Mouse (Mus musculus) heart, embryonic 15.5 days (tissue): ENCODE measurements around the gene Stil. TPM values are rescaled to one million over a fixed set of nuclear protein-coding genes. Genes with fewer than 3 reads are reported as not detected.

Experiments
- ATAC-seq: fragments of 200-750 bp; cut with Nextera tagmentation; replicated peaks from 2 replicates; pipeline ENCODE4 v1.8.0; 2017; ENCODE audit warnings: low read depth, moderate TSS enrichment; ENCODE audit not compliant: insufficient number of reproducible peaks, insufficient read depth, low FRiP score
- H3K27ac ChIP-seq: fragments of 300-500 bp; sonication (generic); 2 replicates; pipeline ENCODE4 v1.5.1; 2015; ENCODE audit warnings: mild to moderate bottlenecking, inconsistent platforms
- H3K27me3 ChIP-seq: fragments of 300-500 bp; sonication (generic); 2 replicates; pipeline ENCODE4 v1.6.1; 2015; ENCODE audit warnings: inconsistent platforms
- H3K36me3 ChIP-seq: fragments of 300-500 bp; sonication (generic); 2 replicates; pipeline ENCODE4 v1.6.1; 2015; ENCODE audit warnings: mild to moderate bottlenecking, inconsistent platforms
- H3K4me1 ChIP-seq: fragments of 300-500 bp; sonication (generic); replicated peaks from 2 replicates; pipeline ENCODE4 v1.6.1; 2015; ENCODE audit warnings: inconsistent platforms
- H3K4me2 ChIP-seq: fragments of 300-500 bp; sonication (generic); 2 replicates; pipeline ENCODE4 v1.6.1; 2015; ENCODE audit warnings: inconsistent platforms, mild to moderate bottlenecking, moderate library complexity
- H3K4me3 ChIP-seq: fragments of 300-500 bp; sonication (generic); 2 replicates; pipeline ENCODE4 v1.5.1; 2015; ENCODE audit warnings: mild to moderate bottlenecking, inconsistent platforms
- H3K9ac ChIP-seq: fragments of 300-500 bp; sonication (generic); 2 replicates; pipeline ENCODE4 v1.6.1; 2015; ENCODE audit warnings: mild to moderate bottlenecking, inconsistent platforms
- H3K9me3 ChIP-seq: fragments of 300-500 bp; sonication (generic); replicated peaks from 2 replicates; pipeline ENCODE4 v1.6.1; 2016; ENCODE audit warnings: inconsistent platforms
- WGBS: fragments of 180-500 bp; shearing (Covaris S2); methylation state at CpG from one replicate; pipeline ENCODE4 v1.1.7; 2015; ENCODE audit warnings: mixed read lengths; 5-methylcytosine and 5-hydroxymethylcytosine counted together
- polyA plus RNA-seq: library from polyadenylated mRNA; unstranded; fragments of >200 nt; fragmentation: Nextera tagmentation; extraction: Ambion mirVana; gene quantifications from 2 replicates; pipeline ENCODE4 v1.2.1, GENCODE M21; 2015

The Stil gene
- polyA plus RNA-seq, 1 experiment from 2014 or later: 6.5 TPM

DNA sequence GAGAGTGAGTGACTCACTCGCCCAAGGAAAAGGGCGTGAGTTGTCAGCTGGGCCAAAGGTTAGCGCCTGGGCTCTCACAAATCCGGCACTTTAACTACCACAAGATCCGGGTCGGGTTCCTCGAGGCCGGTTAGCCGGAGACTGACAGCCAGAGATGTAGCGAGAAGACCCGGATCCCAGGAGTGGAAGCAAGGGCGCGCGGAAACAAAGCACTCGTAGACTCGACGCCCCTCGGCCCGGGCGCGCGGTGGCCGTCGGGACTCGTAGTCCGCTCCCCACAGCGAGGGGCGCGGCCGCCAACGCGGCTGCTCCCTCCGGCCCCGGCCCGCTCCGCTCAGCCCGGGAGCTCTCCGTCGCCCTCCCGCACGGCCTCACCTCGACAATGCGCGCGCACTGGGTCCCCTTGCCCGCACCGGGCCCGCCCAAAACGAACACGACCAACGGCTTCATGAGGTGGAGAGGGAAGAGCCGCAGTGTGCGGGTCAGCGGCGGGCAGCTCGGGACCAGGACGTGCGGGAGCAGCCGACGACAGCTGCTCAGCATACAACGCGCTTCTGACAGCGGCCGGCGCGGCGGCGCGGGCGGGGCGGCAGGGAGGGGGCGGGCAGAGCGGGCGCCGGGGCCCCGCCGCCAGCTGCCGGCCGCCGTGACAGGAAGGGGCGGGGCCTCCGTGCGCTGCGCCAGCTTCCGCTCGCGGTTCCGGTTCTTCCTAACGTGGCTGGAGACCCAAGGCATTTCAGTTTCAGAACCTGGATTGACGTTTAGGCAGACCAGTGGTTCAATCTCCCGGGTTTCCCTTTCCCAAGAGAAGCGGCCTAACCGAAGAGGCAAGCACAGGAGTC lies 13.1 kb upstream of the Stil start, which contains the start of gene Cmpk1:
TSS of gene Cmpk1 (minus strand) at position 651 of the 842 bp plus-strand sequence.
- Histone ChIP-seq H3K27ac (peak within 1 kb of the TSS; percentile 100), H3K4me3 (peak within 1 kb of the TSS; percentile 91), H3K9me3 (no peaks in the 10 kb centered on the region), H3K36me3 (no peaks in the 10 kb centered on the region), H3K27me3 (no peaks in the 10 kb centered on the region), H3K4me2 (peak within 1 kb of the TSS; percentile 60), H3K9ac (peak within 1 kb of the TSS; percentile 95), H3K4me1 (peaks cover 5% of the 10 kb centered on the region)
- WGBS: under 1% methylated on average over 84 of the region's 93 CpGs
- peak; percentile 95 for ATAC-seq

DNA sequence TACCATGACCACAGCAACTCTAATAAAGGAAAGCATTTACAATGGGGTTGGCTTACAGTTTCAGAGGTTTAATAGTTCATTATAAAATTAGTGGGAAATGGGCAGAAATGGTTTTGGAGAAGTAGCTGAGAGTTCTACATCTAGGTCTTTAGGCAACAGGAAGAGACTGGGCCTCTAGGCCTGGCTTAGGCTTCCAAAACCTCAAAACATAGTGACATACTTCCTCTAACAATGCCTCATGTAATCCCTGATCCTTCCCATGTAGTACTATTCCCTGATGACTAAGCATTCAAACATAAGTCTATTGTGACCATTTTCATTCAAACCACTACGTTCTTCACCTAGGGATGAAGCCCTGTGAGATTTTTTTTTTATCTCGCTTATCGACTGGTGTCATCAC lies 5.7 kb upstream of the Stil start:
- Histone ChIP-seq H3K4me2 (no peak overlapping the region), H3K4me1 (no peaks in the 10 kb centered on the region), H3K4me3 (no peak overlapping the region), H3K36me3 (no peaks in the 10 kb centered on the region), H3K9me3 (no peaks in the 10 kb centered on the region), H3K27ac (no peak overlapping the region), H3K27me3 (no peaks in the 10 kb centered on the region), H3K9ac (no peak overlapping the region)
- ATAC-seq: no peak
- 82% methylated on average over 3 of the region's 3 CpGs for WGBS

DNA sequence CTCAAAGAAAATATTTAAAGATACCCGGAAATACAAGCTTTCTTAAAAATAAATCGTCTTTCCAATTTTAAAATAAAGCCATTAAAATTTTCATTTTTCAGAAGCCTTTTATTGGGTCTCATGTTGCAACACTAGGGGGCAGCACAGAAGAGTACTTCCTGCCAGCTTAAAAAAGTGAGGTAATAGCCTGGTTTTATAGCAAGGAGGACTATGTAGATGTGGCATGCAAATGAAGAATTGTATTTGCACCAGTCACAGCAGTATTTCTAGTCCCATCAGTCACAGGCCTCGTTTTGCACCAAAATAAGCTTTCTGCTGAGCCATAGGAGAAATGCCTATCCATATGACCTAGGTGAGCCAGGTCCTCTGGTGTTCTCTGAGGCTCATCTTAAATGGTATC lies 2.9 kb upstream of the Stil start:
- no peak overlapping the region for H3K27ac ChIP-seq

DNA sequence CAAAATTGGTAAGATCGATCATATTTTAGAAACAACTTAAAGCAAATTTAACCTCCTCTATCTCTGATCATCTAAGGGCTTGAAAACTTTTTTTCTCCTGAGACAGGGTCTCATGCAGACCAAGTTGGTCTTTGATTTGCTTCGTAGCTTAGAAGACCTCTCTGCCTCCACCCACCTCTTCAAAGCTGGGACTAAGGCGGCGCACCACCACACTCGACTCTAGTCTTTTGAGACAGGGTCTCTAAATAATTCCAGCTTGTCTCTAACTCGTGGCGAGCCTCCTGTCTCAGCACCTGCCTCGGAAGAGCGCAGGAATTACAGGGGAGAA lies 550 bp upstream of the Stil start:
- 7% methylated on average over 9 of the region's 9 CpGs for WGBS
- peak overlapping the region; percentile 72 for H3K4me2 ChIP-seq
- H3K4me3 ChIP-seq: peak overlapping the region; percentile 79
- 0 out of 2 replicates have a peak, but pooled peaks have one; percentile 2 for ATAC-seq
- peaks cover 11% of the 10 kb centered on the region for H3K36me3 ChIP-seq
- no peaks in the 10 kb centered on the region for H3K9me3 ChIP-seq
- H3K9ac ChIP-seq: peak overlapping the region; percentile 64
- H3K4me1 ChIP-seq: peaks cover 13% of the 10 kb centered on the region
- peak overlapping the region; percentile 95 for H3K27ac ChIP-seq
- no peaks in the 10 kb centered on the region for H3K27me3 ChIP-seq

More for the DNA sequence above, 2.9 kb upstream of the Stil start:
- 42% methylated on average over 3 of the region's 3 CpGs for WGBS
- H3K36me3 ChIP-seq: no peaks in the 10 kb centered on the region
- ATAC-seq: no peak
- no peak overlapping the region for H3K9ac ChIP-seq
- no peaks in the 10 kb centered on the region for H3K27me3 ChIP-seq
- H3K4me2 ChIP-seq: no peak overlapping the region
- no peaks in the 10 kb centered on the region for H3K9me3 ChIP-seq
- H3K4me1 ChIP-seq: peaks cover 13% of the 10 kb centered on the region
- H3K4me3 ChIP-seq: no peak overlapping the region

DNA sequence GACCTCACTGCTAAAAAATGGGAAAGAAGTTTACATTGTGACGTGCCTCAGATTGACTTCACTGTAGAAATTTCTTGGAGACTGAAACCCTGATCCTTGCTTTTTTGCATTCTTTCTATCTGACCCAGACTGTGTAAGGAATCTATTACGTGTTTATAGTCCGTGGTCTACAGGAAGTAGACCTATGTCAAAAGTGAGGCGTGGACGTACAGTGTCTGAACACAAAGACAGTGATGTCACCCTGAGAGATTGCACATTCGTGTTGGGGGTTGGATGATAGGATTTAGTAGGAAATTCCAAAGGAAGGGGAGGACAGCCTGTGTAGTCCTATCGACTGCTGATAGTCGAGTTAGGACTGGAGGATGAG lies 453 bp downstream of the Stil start:
- H3K9ac ChIP-seq: peak overlapping the region; percentile 72
- ATAC-seq: no peak
- peak overlapping the region; percentile 79 for H3K4me3 ChIP-seq

DNA sequence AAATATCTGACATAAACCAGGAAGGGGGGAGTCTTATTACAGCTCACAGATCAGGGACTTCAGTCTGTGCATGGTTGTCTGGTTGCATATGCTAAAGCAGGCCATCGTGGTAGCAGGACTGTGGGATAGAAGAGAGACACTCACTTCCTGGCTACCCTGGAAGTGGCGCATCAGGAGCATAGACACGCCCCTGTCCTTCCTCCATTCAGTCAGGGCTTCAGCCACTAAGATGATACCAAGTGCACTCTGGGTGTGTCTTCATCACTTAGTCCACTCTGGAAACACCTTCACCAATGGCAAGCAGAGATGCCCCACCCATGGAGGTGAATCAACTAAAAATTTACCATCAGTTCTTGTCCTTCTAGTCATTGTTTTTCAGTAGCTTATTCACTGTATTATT lies 14.3 kb downstream of the Stil start:
- Histone ChIP-seq H3K9me3 (no peaks in the 10 kb centered on the region), H3K4me3 (no peak overlapping the region), H3K4me2 (no peak overlapping the region), H3K27me3 (no peaks in the 10 kb centered on the region), H3K4me1 (no peaks in the 10 kb centered on the region), H3K27ac (no peak overlapping the region), H3K9ac (no peak overlapping the region), H3K36me3 (peaks cover 63% of the 10 kb centered on the region)
- ATAC-seq: no peak
- 87% methylated on average over 3 of the region's 3 CpGs for WGBS

More for the DNA sequence above, 453 bp downstream of the Stil start:
- H3K27me3 ChIP-seq: no peaks in the 10 kb centered on the region
- 0% methylated on average over 8 of the region's 8 CpGs for WGBS
- no peaks in the 10 kb centered on the region for H3K9me3 ChIP-seq
- H3K36me3 ChIP-seq: peaks cover 19% of the 10 kb centered on the region
- H3K27ac ChIP-seq: peak overlapping the region; percentile 81
- peaks cover 13% of the 10 kb centered on the region for H3K4me1 ChIP-seq
- peak overlapping the region; percentile 75 for H3K4me2 ChIP-seq

DNA sequence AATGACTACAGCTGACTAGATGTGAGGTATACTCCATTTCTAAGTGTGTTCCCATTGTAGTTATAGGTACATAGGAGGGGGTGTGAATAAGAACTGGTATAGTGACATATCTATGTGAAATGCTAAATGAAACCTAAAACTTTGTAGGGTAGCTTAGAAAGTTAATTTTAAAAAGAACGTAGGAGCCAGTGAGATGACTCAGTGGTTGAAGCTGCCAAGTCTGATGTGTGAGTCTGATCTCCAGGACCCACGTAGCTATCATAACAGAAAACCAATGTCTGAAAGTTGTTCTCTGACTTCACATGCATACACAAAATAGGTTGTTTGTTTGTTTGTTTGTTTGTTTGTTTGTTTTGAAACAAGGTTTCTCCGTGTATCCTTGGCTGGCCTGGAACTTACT lies 20.0 kb downstream of the Stil start:
- no peak overlapping the region for H3K9ac ChIP-seq
- no peak for ATAC-seq
- no peak overlapping the region for H3K27ac ChIP-seq
- no peaks in the 10 kb centered on the region for H3K9me3 ChIP-seq
- no peak overlapping the region for H3K4me3 ChIP-seq
- no peak overlapping the region for H3K4me2 ChIP-seq
- WGBS: 93% methylated on average over 3 of the region's 3 CpGs
- H3K36me3 ChIP-seq: peaks cover 63% of the 10 kb centered on the region
- H3K4me1 ChIP-seq: no peaks in the 10 kb centered on the region
- H3K27me3 ChIP-seq: no peaks in the 10 kb centered on the region

DNA sequence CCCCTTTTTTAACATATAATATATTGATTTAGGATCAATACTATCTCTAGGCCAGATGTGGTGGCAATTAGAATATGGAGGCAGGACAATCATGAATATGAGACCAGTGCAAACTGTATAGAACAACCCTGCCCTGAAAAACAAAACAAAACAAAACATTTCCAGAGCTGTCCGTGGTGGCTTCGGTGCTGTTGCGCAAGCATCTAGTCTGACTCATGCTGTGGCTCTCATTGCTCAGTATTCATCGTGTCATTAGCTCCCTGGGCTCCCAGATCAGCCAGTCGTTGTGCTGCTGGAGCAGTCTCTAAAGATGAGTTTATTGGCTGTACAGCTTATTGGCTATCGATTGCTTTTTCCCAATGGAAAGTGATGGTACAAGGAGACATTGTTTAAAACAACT lies 35.1 kb downstream of the Stil start:
- no peaks in the 10 kb centered on the region for H3K4me1 ChIP-seq
- H3K9ac ChIP-seq: no peak overlapping the region
- H3K36me3 ChIP-seq: peaks cover 30% of the 10 kb centered on the region
- H3K27me3 ChIP-seq: no peaks in the 10 kb centered on the region
- H3K9me3 ChIP-seq: no peaks in the 10 kb centered on the region
- H3K4me3 ChIP-seq: no peak overlapping the region
- ATAC-seq: no peak
- no peak overlapping the region for H3K4me2 ChIP-seq
- H3K27ac ChIP-seq: no peak overlapping the region
- 83% methylated on average over 6 of the region's 6 CpGs for WGBS

DNA sequence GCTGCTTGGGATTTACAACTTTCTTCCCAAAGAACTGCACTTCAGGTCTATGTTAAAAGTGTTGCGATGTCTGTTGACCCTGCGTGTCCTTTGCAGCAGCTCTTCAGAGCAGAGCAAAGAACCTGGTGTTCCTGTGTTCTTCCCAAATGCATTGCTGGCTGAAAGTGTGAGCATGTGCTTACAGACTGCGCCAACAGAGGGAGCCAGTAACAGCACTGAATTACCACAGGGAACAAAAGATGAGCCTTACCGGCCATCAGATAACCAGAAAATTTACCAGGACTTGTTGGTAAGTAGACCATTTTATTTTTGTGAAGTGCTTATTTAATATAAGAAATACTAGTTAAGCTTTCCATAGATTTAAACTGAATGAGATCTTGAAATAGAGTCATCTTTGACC lies 38.3 kb downstream of the Stil start:
- no peak for ATAC-seq
- Histone ChIP-seq H3K36me3 (peaks cover 33% of the 10 kb centered on the region), H3K9me3 (no peaks in the 10 kb centered on the region), H3K9ac (no peak overlapping the region), H3K4me2 (no peak overlapping the region), H3K27ac (no peak overlapping the region), H3K4me1 (no peaks in the 10 kb centered on the region), H3K4me3 (no peak overlapping the region), H3K27me3 (no peaks in the 10 kb centered on the region)
- WGBS: 38% methylated on average over 4 of the region's 4 CpGs

DNA sequence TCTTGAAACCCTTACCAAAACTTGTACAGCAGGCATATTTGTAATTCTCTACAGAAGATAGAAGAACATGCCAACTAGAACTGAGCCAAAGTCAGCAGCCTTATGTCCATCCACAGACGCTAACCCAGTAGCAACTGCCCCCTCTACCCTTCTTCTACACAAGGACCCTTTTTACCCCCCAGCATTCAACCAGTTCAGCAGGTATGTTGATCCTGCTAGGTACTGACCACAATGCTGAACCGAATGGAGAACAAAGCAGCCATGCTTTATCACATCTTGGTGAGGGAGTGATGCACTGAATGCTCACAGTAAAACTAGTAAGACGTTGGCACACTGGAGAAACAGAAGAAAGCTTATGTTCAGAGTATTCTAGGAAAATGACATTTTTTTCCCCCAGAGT lies 45.7 kb downstream of the Stil start:
- Histone ChIP-seq H3K36me3 (peaks cover 19% of the 10 kb centered on the region; the same call in 1 of the 2 replicates), H3K4me3 (no peak overlapping the region), H3K4me2 (no peak overlapping the region), H3K27me3 (peaks cover 12% of the 10 kb centered on the region), H3K9me3 (no peaks in the 10 kb centered on the region), H3K9ac (no peak overlapping the region), H3K27ac (no peak overlapping the region), H3K4me1 (no peaks in the 10 kb centered on the region)
- no peak for ATAC-seq
- 70% methylated on average over 3 of the region's 3 CpGs for WGBS

DNA sequence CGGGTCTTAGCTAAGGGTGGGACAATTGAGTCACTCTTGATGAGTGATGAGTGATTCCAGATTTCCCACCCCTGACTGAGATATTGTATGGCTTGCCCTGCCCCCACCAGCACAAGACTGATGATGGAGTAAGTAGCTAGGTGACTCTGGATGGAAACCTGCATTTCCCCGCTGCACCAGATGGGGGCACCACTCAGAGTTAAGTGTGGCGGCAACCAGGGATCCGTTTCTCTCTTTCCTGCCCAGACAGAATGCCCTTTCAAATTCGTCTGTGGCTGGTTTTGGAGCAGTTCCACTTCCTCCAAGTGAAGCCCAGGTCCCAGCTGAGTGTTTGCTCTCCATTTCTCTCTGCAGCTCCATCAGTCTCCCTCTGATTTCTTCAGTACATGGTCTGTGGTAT lies 47.8 kb downstream of the Stil start:
- Histone ChIP-seq H3K27me3 (peaks cover 29% of the 10 kb centered on the region), H3K4me3 (no peak overlapping the region), H3K4me1 (peaks cover 9% of the 10 kb centered on the region), H3K9me3 (no peaks in the 10 kb centered on the region), H3K4me2 (no peak overlapping the region), H3K9ac (no peak overlapping the region), H3K36me3 (no peaks in the 10 kb centered on the region), H3K27ac (no peak overlapping the region)
- ATAC-seq: no peak
- 3% methylated on average over 5 of the region's 5 CpGs for WGBS

DNA sequence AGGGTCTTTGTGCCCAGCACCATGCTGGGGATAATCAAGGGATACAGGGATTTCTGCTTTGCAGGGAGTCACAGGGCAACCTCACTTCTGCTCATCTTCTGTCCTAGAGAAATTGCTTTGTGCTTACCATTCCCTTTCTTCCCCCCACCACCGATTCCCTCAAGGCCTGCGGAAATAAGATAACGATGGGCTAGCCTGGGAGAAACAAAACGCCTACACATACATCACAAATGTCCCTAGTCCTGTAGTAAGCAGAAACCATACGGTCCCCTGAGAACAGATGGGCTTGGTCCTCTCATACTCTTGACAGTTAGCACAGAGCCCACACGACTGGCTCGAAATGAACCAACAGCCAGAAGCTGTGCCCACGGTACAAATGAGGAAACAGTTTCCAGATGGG lies 48.2 kb downstream of the Stil start:
- Histone ChIP-seq H3K27ac (no peak overlapping the region), H3K9me3 (no peaks in the 10 kb centered on the region), H3K4me1 (peaks cover 13% of the 10 kb centered on the region), H3K4me3 (no peak overlapping the region), H3K36me3 (no peaks in the 10 kb centered on the region), H3K4me2 (no peak overlapping the region), H3K9ac (no peak overlapping the region), H3K27me3 (peaks cover 34% of the 10 kb centered on the region)
- ATAC-seq: no peak
- 50% methylated on average over 8 of the region's 8 CpGs for WGBS
